Mouse (Mus musculus) heart, adult 11 months (tissue): ENCODE measurements at regions not wholly inside any gene's neighbourhood (a gene's known extent, or its start where the extent isn't known, plus 50 kb on each side); places are given as distances from the start of the nearest gene placed in this dataset.
A peak's percentile ranks its signal among the peaks of the same experiment; 100 is the strongest.

Source experiments
- DNase-seq: peaks from one replicate; pipeline ENCODE4 v3.0.0; 2022

- DNase-seq = no peak
These were observed 462.1 kb upstream of the Arglu1 start for GRCm38 (mm10) chr8:9152313-9152925.

GRCm38 (mm10) chr8:9144362-9144761 is 454.0 kb upstream of the Arglu1 start:
- DNase-seq = no peak

- DNase-seq = no peak
These were observed 449.5 kb upstream of the Arglu1 start for GRCm38 (mm10) chr8:9139781-9140180.

- DNase-seq = peak; percentile 94
These were observed 448.8 kb upstream of the Arglu1 start for GRCm38 (mm10) chr8:9139059-9139620.

GRCm38 (mm10) chr8:9133758-9134157 is 443.4 kb upstream of the Arglu1 start:
- DNase-seq = no peak

- DNase-seq = no peak
These were observed 442.4 kb upstream of the Arglu1 start for GRCm38 (mm10) chr8:9132612-9133218.

GRCm38 (mm10) chr8:9131249-9131648 is 440.9 kb upstream of the Arglu1 start:
- DNase-seq = no peak

- DNase-seq = no peak
These were observed 434.2 kb upstream of the Arglu1 start for GRCm38 (mm10) chr8:9124503-9124902.

GRCm38 (mm10) chr8:9117809-9118737 is 427.8 kb upstream of the Arglu1 start:
- no peak for DNase-seq

- DNase-seq = no peak
These were observed 405.7 kb upstream of the Arglu1 start for GRCm38 (mm10) chr8:9095980-9096379.

GRCm38 (mm10) chr8:9094002-9094401 is 403.7 kb upstream of the Arglu1 start:
- peak; percentile 88 for DNase-seq

GRCm38 (mm10) chr8:9093356-9093755 is 403.0 kb upstream of the Arglu1 start:
- DNase-seq = no peak

GRCm38 (mm10) chr8:9072724-9073123 is 382.4 kb upstream of the Arglu1 start:
- no peak for DNase-seq

- DNase-seq = no peak
These were observed 382.0 kb upstream of the Arglu1 start for GRCm38 (mm10) chr8:9072286-9072685.

- no peak for DNase-seq
These were observed 380.6 kb upstream of the Arglu1 start for GRCm38 (mm10) chr8:9070953-9071352.

GRCm38 (mm10) chr8:9069845-9070244 is 379.5 kb upstream of the Arglu1 start:
- no peak for DNase-seq

- no peak for DNase-seq
These were observed 377.4 kb upstream of the Arglu1 start for GRCm38 (mm10) chr8:9067731-9068130.

GRCm38 (mm10) chr8:9060166-9060565 is 369.8 kb upstream of the Arglu1 start:
- DNase-seq = no peak

- peak; percentile 56 for DNase-seq
These were observed 365.1 kb upstream of the Arglu1 start for GRCm38 (mm10) chr8:9055416-9055819.

- DNase-seq = peak; percentile 80
These were observed 364.5 kb upstream of the Arglu1 start for GRCm38 (mm10) chr8:9054801-9055200.

GRCm38 (mm10) chr8:9051699-9052098 is 361.4 kb upstream of the Arglu1 start:
- peak; percentile 97 for DNase-seq

- DNase-seq = peak; percentile 79
These were observed 360.6 kb upstream of the Arglu1 start for GRCm38 (mm10) chr8:9050740-9051475.

GRCm38 (mm10) chr8:9048116-9048515 is 357.8 kb upstream of the Arglu1 start:
- DNase-seq = peak; percentile 55
